Mouse (Mus musculus): ENCODE measurements at regions not wholly inside any gene's neighbourhood (a gene's known extent, or its start where the extent isn't known, plus 50 kb on each side); places are given as distances from the start of the nearest gene placed in this dataset.

GRCm38 (mm10) chr10:38269136-38269535 is 552.4 kb downstream of the Rfpl4b start:
- no peak for DNase-seq

GRCm38 (mm10) chr10:38265564-38265963 is 556.0 kb downstream of the Rfpl4b start:
- DNase-seq, result no peak

GRCm38 (mm10) chr10:38246821-38247220 is 574.8 kb downstream of the Rfpl4b start:
- DNase-seq, result no peak
